Mouse (Mus musculus) E14TG2a.4 (cell line): ENCODE results near the gene Sec14l2.
A peak's percentile ranks its signal among the peaks of the same experiment; 100 is the strongest.

Experiments used
- H3K27me3 ChIP-seq: 2 replicates; pipeline ENCODE4 v1.6.1; 2014; ENCODE audit warnings: low read length, control low read depth; ENCODE audit not compliant: insufficient read depth
- H3K36me3 ChIP-seq: 2 replicates; pipeline ENCODE4 v1.6.1; 2014; ENCODE audit warnings: low read length, control low read depth; ENCODE audit not compliant: insufficient read depth
- H3K4me1 ChIP-seq: replicated peaks from 2 replicates; pipeline ENCODE4 v1.6.1; 2014; ENCODE audit warnings: low read depth, low read length, control low read depth
- H3K4me3 ChIP-seq: replicated peaks from 2 replicates; pipeline ENCODE4 v1.5.1; 2014; ENCODE audit warnings: mild to moderate bottlenecking, low read length
- H3K9me3 ChIP-seq: 2 replicates; pipeline ENCODE4 v1.6.1; 2014; ENCODE audit warnings: low read length, control low read depth
- CTCF ChIP-seq: conservative IDR thresholded peaks from 2 replicates; pipeline ENCODE4 v1.5.1; 2014; ENCODE audit warnings: low read length
- NANOG ChIP-seq: IDR thresholded peaks from 2 replicates; pipeline ENCODE4 v1.6.1; 2014; ENCODE audit warnings: borderline replicate concordance, low read length, mixed read lengths
- POU5F1 ChIP-seq: IDR thresholded peaks from 2 replicates; pipeline ENCODE4 v1.6.1; 2014; ENCODE audit warnings: low read length, borderline replicate concordance

Sec14l2 gene

GRCm38 (mm10) chr11:4122742-4123579 is at the start of gene Sec14l2:
Sec14l2 (minus strand) TSS chr11:4123415.
- TF ChIP-seq CTCF, result no peak
- TF ChIP-seq NANOG, result no peak
- no peak for TF ChIP-seq POU5F1
- H3K4me1 ChIP-seq, result peaks cover 54% of the 10 kb centered on the region
- peaks cover 14% of the 10 kb centered on the region for H3K36me3 ChIP-seq
- peaks cover 20% of the 10 kb centered on the region for H3K27me3 ChIP-seq
- peaks cover 6% of the 10 kb centered on the region; the same call in 1 of the 2 replicates for H3K9me3 ChIP-seq
- peak within 1 kb of the TSS; percentile 79 for H3K4me3 ChIP-seq

GRCm38 (mm10) chr11:4166467-4167090 is 43.4 kb upstream of the Sec14l2 start:
- TF ChIP-seq NANOG, result no peak
- TF ChIP-seq POU5F1, result no peak
- TF ChIP-seq CTCF, result no peak
- Histone ChIP-seq H3K9me3 (no peaks in the 10 kb centered on the region), H3K27me3 (no peaks in the 10 kb centered on the region), H3K4me3 (no peak overlapping the region), H3K36me3 (peaks cover 100% of the 10 kb centered on the region), H3K4me1 (peaks cover 33% of the 10 kb centered on the region)

GRCm38 (mm10) chr11:4164701-4165100 is 41.5 kb upstream of the Sec14l2 start:
- H3K27me3 ChIP-seq, result no peaks in the 10 kb centered on the region
- peaks cover 88% of the 10 kb centered on the region for H3K36me3 ChIP-seq
- no peak overlapping the region for H3K4me3 ChIP-seq
- H3K4me1 ChIP-seq, result peaks cover 45% of the 10 kb centered on the region
- TF ChIP-seq POU5F1 (no peak), CTCF (no peak), NANOG (no peak)
- H3K9me3 ChIP-seq, result no peaks in the 10 kb centered on the region

DNA sequence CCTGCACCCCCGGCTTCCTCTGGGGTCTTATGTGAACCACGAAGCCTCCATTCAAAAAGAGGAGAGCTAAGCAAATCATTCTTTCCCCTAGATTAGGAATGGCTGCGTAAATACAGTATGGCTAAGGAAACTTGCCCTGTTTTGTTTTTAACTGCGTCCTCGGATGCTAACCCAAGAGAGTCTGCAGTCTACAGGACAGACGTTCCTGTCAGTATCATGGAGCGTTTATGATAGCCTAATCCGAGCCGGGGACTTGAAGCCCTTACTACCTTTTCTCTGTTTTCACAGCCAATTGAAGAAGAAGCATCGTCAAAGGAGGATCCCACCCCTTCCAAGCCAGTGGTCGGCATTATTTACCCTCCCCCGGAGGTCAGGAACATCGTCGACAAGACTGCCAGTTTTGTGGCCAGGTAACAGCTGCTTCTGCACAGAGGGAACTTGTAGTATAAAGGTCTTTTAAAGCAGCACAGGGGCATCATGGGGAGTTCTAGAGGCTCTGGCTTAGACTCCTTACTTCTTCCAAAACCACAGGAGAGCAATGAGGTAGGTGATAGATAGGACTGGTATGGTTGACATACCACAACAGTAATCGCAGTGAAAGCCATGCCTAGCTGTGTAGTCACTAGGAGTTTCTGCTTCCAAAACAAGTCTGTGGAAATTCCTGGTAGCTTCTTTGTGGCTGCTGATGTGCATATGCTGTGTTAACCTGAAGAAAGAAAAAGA is 37.7 kb upstream of the Sec14l2 start:
- Histone ChIP-seq H3K4me1 (peaks cover 51% of the 10 kb centered on the region), H3K27me3 (no peaks in the 10 kb centered on the region), H3K36me3 (peaks cover 50% of the 10 kb centered on the region), H3K9me3 (no peaks in the 10 kb centered on the region), H3K4me3 (peak overlapping the region; percentile 96)
- no peak for TF ChIP-seq NANOG
- no peak for TF ChIP-seq POU5F1
- no peak for TF ChIP-seq CTCF

DNA sequence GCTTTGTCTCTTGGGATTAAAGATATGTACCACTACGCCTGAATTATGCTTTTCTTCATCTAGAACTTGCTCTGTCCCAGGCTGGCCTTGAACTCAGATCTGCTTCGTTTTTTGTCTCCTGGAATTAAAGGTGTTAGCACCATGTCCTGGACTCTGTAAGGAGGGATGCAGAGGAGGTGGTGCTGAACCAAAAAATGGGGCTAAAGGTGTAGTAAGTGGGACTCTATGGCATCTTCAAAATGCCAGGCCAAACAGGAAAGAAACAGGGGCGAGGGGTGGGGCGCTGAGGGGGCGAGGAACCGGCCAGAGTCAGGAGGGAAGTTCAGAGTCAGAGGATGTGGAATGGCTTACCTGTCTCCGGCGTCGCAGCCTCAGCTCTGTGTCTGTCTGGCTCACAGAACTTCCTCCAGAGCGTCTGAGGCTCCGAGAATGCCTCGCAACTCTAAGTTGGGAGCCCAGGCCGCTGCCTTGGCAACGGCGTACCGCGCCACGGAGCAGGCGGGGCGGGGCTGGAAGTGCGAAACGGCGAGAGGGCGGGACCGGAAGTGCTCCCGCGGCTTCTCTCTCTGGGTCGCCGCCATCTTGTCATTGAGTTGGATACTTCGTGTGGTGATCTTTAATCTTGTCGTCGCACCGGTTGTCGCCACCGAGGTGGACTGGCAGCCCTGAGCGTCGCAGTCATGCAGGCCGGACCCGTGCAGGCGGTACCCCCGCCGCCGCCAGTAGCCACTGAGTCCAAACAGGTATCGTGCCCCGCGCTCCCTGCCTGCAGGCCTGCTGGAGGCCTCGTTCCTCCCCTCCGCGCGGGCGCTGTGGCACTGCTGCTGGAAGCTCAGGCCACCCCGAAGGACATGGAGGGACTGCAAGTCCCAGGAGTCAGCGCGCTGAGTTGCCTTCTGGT is 36.8 kb upstream of the Sec14l2 start, which contains the start of the genes Ccdc157 and Sf3a1:
TSS of gene Ccdc157 (minus strand) at position 486 of the 901 bp plus-strand sequence.
TSS of gene Sf3a1 (plus strand) at position 543 of the 901 bp plus-strand sequence.
- no peaks in the 10 kb centered on the region for H3K9me3 ChIP-seq
- H3K36me3 ChIP-seq, result peaks cover 42% of the 10 kb centered on the region
- H3K4me3 ChIP-seq, result peak within 1 kb of the TSS; percentile 96
- TF ChIP-seq POU5F1 (no peak), CTCF (no peak), NANOG (no peak)
- H3K27me3 ChIP-seq, result no peaks in the 10 kb centered on the region
- H3K4me1 ChIP-seq, result peaks cover 51% of the 10 kb centered on the region

DNA sequence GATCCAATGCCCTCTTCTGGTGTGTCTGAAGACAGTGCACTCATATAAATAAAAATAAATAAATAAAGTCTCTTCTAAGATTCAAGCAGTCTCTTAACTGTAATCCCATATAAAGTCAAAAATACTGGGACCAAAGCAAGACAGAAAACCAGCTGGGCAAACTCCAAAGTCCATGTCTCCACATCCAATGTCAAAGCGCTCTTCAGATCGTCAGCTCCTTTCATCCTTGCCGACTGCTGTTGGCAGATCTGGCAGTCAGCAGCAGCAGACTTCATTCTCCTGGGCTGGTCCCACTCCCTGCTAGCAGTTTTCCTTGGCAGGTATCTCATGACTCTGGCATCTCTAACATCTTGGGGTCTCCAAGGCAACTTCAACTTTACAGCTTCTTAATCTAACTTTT is 35.5 kb upstream of the Sec14l2 start:
- no peak for TF ChIP-seq POU5F1
- Histone ChIP-seq H3K27me3 (no peaks in the 10 kb centered on the region), H3K4me1 (peaks cover 38% of the 10 kb centered on the region), H3K4me3 (no peak overlapping the region), H3K9me3 (0 out of 2 replicates have a peak, but pooled peaks cover 3% of the 10 kb centered on the region), H3K36me3 (peaks cover 28% of the 10 kb centered on the region)

DNA sequence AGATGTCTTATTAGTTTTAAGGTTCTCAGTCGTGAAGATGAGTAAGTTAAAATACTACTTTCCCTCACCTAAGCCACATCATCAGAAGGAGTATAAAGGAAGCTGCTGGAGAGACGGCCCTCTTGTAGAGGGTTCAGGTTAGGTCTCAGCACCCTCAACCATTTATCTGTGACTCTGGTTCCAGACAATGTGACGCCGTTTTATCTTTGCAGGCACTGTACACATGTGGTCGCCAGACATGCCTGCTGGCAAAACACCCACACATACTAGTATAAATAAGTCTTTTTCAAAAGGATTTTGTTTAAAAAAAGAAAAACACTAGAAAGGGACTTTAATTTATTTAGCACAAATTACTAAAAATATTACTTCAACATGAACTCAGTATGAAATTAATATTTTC is 32.4 kb upstream of the Sec14l2 start:
- Histone ChIP-seq H3K4me3 (no peak overlapping the region), H3K4me1 (peaks cover 9% of the 10 kb centered on the region), H3K36me3 (no peaks in the 10 kb centered on the region), H3K9me3 (0 out of 2 replicates have a peak, but pooled peaks cover 3% of the 10 kb centered on the region), H3K27me3 (no peaks in the 10 kb centered on the region)
- TF ChIP-seq CTCF (no peak), POU5F1 (no peak), NANOG (no peak)

GRCm38 (mm10) chr11:4153694-4154093 is 30.5 kb upstream of the Sec14l2 start:
- Histone ChIP-seq H3K4me3 (no peak overlapping the region), H3K27me3 (no peaks in the 10 kb centered on the region), H3K9me3 (0 out of 2 replicates have a peak, but pooled peaks cover 3% of the 10 kb centered on the region), H3K36me3 (no peaks in the 10 kb centered on the region), H3K4me1 (no peaks in the 10 kb centered on the region)
- TF ChIP-seq NANOG (no peak), CTCF (no peak), POU5F1 (no peak)
